Mouse (Mus musculus) thymus, adult 2 months (tissue): ENCODE results near the gene Ldb3.

Source experiments
- CTCF ChIP-seq: fragments of 200-500 bp; IDR thresholded peaks from 2 replicates; pipeline ENCODE4 v1.5.1; 2012; ENCODE audit warnings: mild to moderate bottlenecking, control low read depth, low read length, moderate library complexity, borderline replicate concordance; ENCODE audit not compliant: control insufficient read depth, poor library complexity, insufficient read depth; ENCODE audit errors: extremely low read depth
- POLR2A ChIP-seq: fragments of 200-500 bp; IDR thresholded peaks from 2 replicates; pipeline ENCODE4 v1.6.1; 2012; ENCODE audit warnings: mild to moderate bottlenecking, low read length, control low read depth, moderate library complexity; ENCODE audit not compliant: control insufficient read depth, poor library complexity, insufficient read depth; ENCODE audit errors: extremely low read depth

DNA sequence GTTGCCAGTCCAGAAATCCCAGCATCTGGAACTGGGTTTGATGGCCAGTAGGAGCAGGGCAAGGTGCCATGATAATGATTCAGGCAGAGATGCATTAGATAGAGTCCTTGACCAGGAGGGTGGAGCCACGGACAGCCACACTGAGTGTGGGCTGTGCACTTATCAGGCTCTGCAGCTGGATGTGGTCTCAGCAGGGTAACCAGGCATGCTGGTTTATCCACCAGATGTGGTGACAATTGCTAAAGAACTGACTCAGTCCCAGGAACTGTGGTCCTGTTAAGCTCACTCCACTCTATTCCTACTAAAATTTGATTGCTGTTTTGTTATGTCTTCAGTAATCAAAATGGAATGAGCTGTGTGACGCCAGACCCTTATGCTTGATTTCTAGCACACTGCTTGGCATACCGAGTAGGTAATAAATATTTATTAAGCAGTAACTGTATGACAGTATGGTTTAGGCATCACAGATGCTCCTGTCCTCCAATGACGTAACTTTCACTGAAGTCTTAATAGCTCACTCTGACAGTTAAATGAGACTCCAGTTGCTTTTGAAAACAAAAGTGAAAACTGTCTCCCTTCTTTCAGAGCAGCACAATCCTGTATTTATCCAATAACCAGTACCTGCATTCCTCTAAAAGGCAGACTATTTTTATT, 80.2 kb downstream of the Ldb3 start:
- TF ChIP-seq CTCF = no peak
- TF ChIP-seq POLR2A = no peak
